Mouse (Mus musculus): ENCODE data around the gene Fam208b. TPM values are rescaled to one million over a fixed set of nuclear protein-coding genes. Genes with fewer than 3 reads are reported as not detected.

Gene Fam208b
- total and polyA plus RNA-seq, 2 experiments from 2014 or later, result 4.4 to 9.8 TPM

DNA sequence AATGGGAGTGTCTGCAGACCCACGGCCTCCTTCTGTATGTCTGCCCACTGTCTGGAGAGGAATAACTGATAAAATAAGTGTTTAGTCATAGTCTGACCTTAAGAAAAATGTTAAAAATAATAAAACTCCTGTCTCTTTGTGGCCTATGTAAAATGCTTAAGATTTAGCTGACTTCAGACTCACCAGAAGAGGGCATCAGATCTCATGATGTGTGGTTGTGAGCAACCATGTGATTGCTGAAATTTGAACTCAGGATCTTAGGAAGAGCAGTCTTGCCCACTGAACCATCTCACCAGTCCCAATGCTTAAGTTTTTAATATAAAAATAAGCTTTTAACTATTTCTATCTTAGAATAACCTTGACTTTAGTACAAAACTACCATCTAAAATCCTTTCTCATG lies 47.8 kb downstream of the Fam208b start:
- Histone ChIP-seq H3K27ac (ENCODE audit: low read depth) (no peak overlapping the region), H3K9me3 (replicated peaks; ENCODE audit: control insufficient read depth, low read length) (no peaks in the 10 kb centered on the region), H3K4me3 (ENCODE audit: low read depth, low read length) (no peak overlapping the region), H3K36me3 (replicated peaks; ENCODE audit: control insufficient read depth, insufficient read depth, low read length) (peaks cover 58% of the 10 kb centered on the region), H3K4me1 (ENCODE audit: control insufficient read depth, insufficient read depth) (no peaks in the 10 kb centered on the region), H3K27me3 (ENCODE audit: control insufficient read depth, insufficient read depth, low read length) (no peaks in the 10 kb centered on the region), H3K4me2 (ENCODE audit: low read depth, low read length) (no peak overlapping the region), H3K9ac (replicated peaks; ENCODE audit: low read depth, low read length) (no peak overlapping the region)
- DNase-seq (ENCODE audit: low spot score) (no peak), ATAC-seq (ENCODE audit: insufficient read depth, low read depth) (no peak)
- 100% methylated on average over 1 of the region's 1 CpGs for WGBS
- TF ChIP-seq CTCF (IDR thresholded peaks at IDR 0.05; ENCODE audit: low read depth), result no peak
- no peak for TF ChIP-seq EP300 (IDR thresholded peaks at IDR 0.05; ENCODE audit: low read depth)

- Histone ChIP-seq H3K4me2 (ENCODE audit: low read depth, low read length) (no peak overlapping the region), H3K27me3 (ENCODE audit: control insufficient read depth, insufficient read depth, low read length) (no peaks in the 10 kb centered on the region), H3K9ac (replicated peaks; ENCODE audit: low read depth, low read length) (no peak overlapping the region), H3K27ac (ENCODE audit: low read depth) (0 out of 2 replicates have a peak overlapping the region, but pooled peaks have one; percentile 32), H3K4me3 (ENCODE audit: low read depth, low read length) (no peak overlapping the region), H3K36me3 (replicated peaks; ENCODE audit: control insufficient read depth, insufficient read depth, low read length) (peaks cover 24% of the 10 kb centered on the region), H3K4me1 (ENCODE audit: control insufficient read depth, insufficient read depth) (peaks cover 30% of the 10 kb centered on the region), H3K9me3 (replicated peaks; ENCODE audit: control insufficient read depth, low read length) (no peaks in the 10 kb centered on the region)
- ATAC-seq (ENCODE audit: insufficient read depth, low read depth) (no peak), DNase-seq (ENCODE audit: low spot score) (no peak)
- TF ChIP-seq EP300 (IDR thresholded peaks at IDR 0.05; ENCODE audit: low read depth) (no peak), CTCF (IDR thresholded peaks at IDR 0.05; ENCODE audit: low read depth) (no peak)
- 70% methylated on average over 6 of the region's 6 CpGs for WGBS
These were observed 63.1 kb downstream of the Fam208b start for GRCm38 (mm10) chr13:3547856-3548255.

- ATAC-seq (ENCODE audit: insufficient read depth, low read depth) (no peak), DNase-seq (ENCODE audit: low spot score) (no peak)
- Histone ChIP-seq H3K9me3 (replicated peaks; ENCODE audit: control insufficient read depth, low read length) (no peaks in the 10 kb centered on the region), H3K36me3 (replicated peaks; ENCODE audit: control insufficient read depth, insufficient read depth, low read length) (peaks cover 21% of the 10 kb centered on the region), H3K4me3 (ENCODE audit: low read depth, low read length) (no peak overlapping the region), H3K4me1 (ENCODE audit: control insufficient read depth, insufficient read depth) (peaks cover 30% of the 10 kb centered on the region), H3K27ac (ENCODE audit: low read depth) (peak overlapping the region; percentile 32; the same call in 1 of the 2 replicates), H3K4me2 (ENCODE audit: low read depth, low read length) (no peak overlapping the region), H3K27me3 (ENCODE audit: control insufficient read depth, insufficient read depth, low read length) (no peaks in the 10 kb centered on the region), H3K9ac (replicated peaks; ENCODE audit: low read depth, low read length) (no peak overlapping the region)
- no peak for TF ChIP-seq EP300 (IDR thresholded peaks at IDR 0.05; ENCODE audit: low read depth)
- no peak for TF ChIP-seq CTCF (IDR thresholded peaks at IDR 0.05; ENCODE audit: low read depth)
- WGBS, result 43% methylated on average over 3 of the region's 3 CpGs
These were observed 63.5 kb downstream of the Fam208b start for GRCm38 (mm10) chr13:3547410-3547809.

- peaks cover 13% of the 10 kb centered on the region for H3K36me3 ChIP-seq (replicated peaks; ENCODE audit: control insufficient read depth, insufficient read depth, low read length)
- no peak for TF ChIP-seq EP300 (IDR thresholded peaks at IDR 0.05; ENCODE audit: low read depth)
- TF ChIP-seq CTCF (IDR thresholded peaks at IDR 0.05; ENCODE audit: low read depth), result no peak
- DNase-seq (ENCODE audit: low spot score), result peak; percentile 61
These were observed 66.0 kb downstream of the Fam208b start for GRCm38 (mm10) chr13:3544925-3545324.

DNA sequence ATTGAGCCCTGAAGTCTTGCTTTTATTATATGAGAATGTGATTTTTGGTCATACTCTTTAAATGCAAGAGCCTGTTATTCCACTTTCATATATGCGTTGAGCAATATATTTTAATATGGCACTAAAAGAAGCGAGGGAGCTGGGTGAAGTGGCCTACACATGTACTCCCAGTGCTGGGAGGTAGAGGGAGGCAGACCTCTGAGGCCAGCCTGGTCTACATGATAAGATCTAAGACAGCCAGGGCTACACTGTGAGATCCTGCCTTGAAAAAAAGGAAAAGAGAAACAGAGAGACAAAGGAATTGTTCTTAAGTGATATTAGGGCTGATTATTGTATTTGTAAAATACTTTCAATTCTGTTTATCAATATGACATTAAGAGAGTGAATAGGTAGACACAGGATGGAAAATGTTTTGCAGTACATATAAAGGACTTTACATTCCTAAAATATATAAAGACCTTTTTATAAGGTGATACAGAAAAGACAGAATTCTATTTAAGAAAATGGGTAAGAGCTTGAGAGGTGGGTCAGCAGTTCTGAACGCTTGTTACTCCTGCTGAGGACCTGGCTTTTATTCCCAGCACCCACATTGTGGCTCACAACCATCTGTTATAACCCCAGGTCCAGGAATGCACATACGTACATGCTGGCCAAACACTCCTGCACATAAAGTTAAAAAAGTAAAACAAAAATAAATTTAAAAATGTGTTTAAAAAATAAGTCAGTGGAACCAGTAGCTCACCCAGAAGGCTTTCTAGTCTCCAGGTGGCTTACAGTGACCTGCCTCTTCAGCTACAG lies 66.6 kb downstream of the Fam208b start:
- H3K9ac ChIP-seq (replicated peaks; ENCODE audit: low read depth, low read length), result no peak overlapping the region
- no peaks in the 10 kb centered on the region for H3K27me3 ChIP-seq (ENCODE audit: control insufficient read depth, insufficient read depth, low read length)
- TF ChIP-seq CTCF (IDR thresholded peaks at IDR 0.05; ENCODE audit: low read depth) (no peak), EP300 (IDR thresholded peaks at IDR 0.05; ENCODE audit: low read depth) (no peak)
- no peak overlapping the region for H3K4me3 ChIP-seq (ENCODE audit: low read depth, low read length)
- peak overlapping the region; percentile 39; the same call in 1 of the 2 replicates for H3K27ac ChIP-seq (ENCODE audit: low read depth)
- H3K36me3 ChIP-seq (replicated peaks; ENCODE audit: control insufficient read depth, insufficient read depth, low read length), result peaks cover 9% of the 10 kb centered on the region
- no peak overlapping the region for H3K4me2 ChIP-seq (ENCODE audit: low read depth, low read length)
- ATAC-seq (ENCODE audit: insufficient read depth, low read depth) (no peak; the same call in 1 of the 2 replicates), DNase-seq (ENCODE audit: low spot score) (no peak)
- H3K9me3 ChIP-seq (replicated peaks; ENCODE audit: control insufficient read depth, low read length), result no peaks in the 10 kb centered on the region
- WGBS, result 93% methylated on average over 4 of the region's 4 CpGs
- H3K4me1 ChIP-seq (ENCODE audit: control insufficient read depth, insufficient read depth), result peaks cover 47% of the 10 kb centered on the region

More at GRCm38 (mm10) chr13:3544925-3545324, 66.0 kb downstream of the Fam208b start:
- Histone ChIP-seq H3K4me1 (ENCODE audit: control insufficient read depth, insufficient read depth) (peaks cover 40% of the 10 kb centered on the region), H3K4me3 (ENCODE audit: low read depth, low read length) (no peak overlapping the region), H3K27me3 (ENCODE audit: control insufficient read depth, insufficient read depth, low read length) (no peaks in the 10 kb centered on the region), H3K9me3 (replicated peaks; ENCODE audit: control insufficient read depth, low read length) (no peaks in the 10 kb centered on the region), H3K4me2 (ENCODE audit: low read depth, low read length) (no peak overlapping the region), H3K9ac (replicated peaks; ENCODE audit: low read depth, low read length) (no peak overlapping the region), H3K27ac (ENCODE audit: low read depth) (peak overlapping the region; percentile 39; the same call in 1 of the 2 replicates)
- 38% methylated on average over 5 of the region's 5 CpGs for WGBS
- peak; percentile 73 for ATAC-seq (ENCODE audit: insufficient read depth, low read depth)
